Mouse (Mus musculus): Measurements from ENCODE around the gene Tyw1. TPM values are rescaled to one million over a fixed set of nuclear protein-coding genes. Genes with fewer than 3 reads are reported as not detected.
A peak's percentile ranks its signal among the peaks of the same experiment; 100 is the strongest.

Gene Tyw1
- polyA plus RNA-seq, 1 experiment: 14.6 TPM

DNA sequence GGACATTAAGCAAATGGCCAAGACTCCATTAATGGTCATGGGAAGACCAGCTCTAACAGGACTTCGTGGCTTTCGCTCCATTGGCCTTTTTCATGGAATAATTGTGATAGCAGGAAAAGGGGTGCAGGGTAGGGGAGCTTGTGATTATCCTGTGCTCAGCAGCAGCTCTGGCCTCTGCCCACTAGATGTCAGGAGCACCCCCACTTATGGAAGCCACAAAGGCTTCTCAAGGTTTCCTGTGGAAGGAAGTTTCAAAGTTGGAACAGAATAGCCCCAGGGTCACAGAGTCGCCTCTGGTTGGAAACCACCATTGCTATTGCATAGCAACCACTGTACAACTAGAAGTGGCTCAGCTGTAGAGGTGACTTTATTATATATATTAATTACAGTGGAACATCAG is 65.1 kb downstream of the Tyw1 start:
- Histone ChIP-seq H3K4me1 (ENCODE audit: control insufficient read depth, insufficient read depth, low read length) (peaks cover 3% of the 10 kb centered on the region; the same call in 1 of the 2 replicates), H3K4me3 (ENCODE audit: insufficient read depth, low read length) (no peak overlapping the region), H3K27ac (ENCODE audit: insufficient read depth, low read length) (no peak overlapping the region)
- TF ChIP-seq POLR2A (IDR thresholded peaks at IDR 0.05; ENCODE audit: extremely low read depth, insufficient read depth, low read length): no peak
- peak; percentile 51 for TF ChIP-seq CTCF (IDR thresholded peaks at IDR 0.05; ENCODE audit: extremely low read depth, insufficient read depth, low read length)

DNA sequence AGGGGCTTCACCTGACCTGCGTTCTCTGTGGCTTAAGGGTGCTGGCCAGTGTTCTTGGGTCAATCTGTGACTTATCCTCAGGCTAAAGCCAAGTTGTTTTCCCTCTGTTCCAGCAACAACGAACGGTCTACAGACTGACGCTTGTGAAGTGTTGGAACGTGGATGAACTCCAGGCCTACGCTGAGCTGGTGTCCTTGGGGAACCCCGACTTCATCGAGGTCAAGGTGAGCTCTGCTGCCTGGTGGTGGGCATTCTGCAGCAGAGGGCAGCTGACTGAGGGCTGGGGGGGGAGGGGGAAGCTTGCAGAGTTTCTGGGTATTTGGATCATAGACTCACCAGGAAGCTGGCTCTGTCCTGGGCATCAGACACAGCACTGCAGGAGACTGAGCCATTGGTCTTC is 70.1 kb downstream of the Tyw1 start:
- peaks cover 3% of the 10 kb centered on the region; the same call in 1 of the 2 replicates for H3K4me1 ChIP-seq (ENCODE audit: control insufficient read depth, insufficient read depth, low read length)
- no peak overlapping the region for H3K27ac ChIP-seq (ENCODE audit: insufficient read depth, low read length)
- no peak overlapping the region for H3K4me3 ChIP-seq (ENCODE audit: insufficient read depth, low read length)
- TF ChIP-seq CTCF (IDR thresholded peaks at IDR 0.05; ENCODE audit: extremely low read depth, insufficient read depth, low read length) (no peak), POLR2A (IDR thresholded peaks at IDR 0.05; ENCODE audit: extremely low read depth, insufficient read depth, low read length) (no peak)

DNA sequence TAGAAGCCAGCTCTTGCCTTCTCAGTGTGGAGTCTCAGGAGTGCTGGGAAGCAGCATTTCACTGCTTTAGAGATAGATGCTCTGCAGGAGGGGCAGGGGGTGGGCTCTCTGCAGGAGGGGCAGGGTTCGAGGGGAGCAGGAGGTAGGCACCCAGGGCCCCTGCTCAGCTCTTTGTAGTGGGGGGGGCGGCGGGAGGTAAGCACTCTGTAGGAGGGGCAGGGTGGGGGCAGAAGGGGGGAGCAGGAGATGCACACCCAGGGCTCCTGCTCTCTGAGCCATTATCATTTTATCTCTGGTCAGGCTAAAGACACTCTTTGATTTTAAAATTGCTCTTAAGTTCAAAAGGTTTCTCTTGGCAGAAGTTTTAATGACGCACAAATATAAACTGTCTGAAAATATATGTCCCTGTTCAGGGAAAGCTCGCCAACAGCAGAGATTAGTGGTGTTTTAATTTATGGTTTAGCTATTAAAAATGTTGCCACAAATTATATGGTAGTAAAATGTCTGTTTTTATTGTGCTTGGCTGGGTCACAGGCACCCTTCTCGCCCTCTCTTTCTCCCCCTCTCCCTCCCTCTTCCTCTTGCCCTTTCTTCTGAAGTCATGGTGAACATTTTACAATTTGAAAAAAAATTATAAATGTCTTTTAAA is 72.3 kb downstream of the Tyw1 start:
- H3K27ac ChIP-seq (ENCODE audit: insufficient read depth, low read length): no peak overlapping the region
- no peaks in the 10 kb centered on the region for H3K4me1 ChIP-seq (ENCODE audit: control insufficient read depth, insufficient read depth, low read length)
- no peak for TF ChIP-seq CTCF (IDR thresholded peaks at IDR 0.05; ENCODE audit: extremely low read depth, insufficient read depth, low read length)
- H3K4me3 ChIP-seq (ENCODE audit: insufficient read depth, low read length): no peak overlapping the region

DNA sequence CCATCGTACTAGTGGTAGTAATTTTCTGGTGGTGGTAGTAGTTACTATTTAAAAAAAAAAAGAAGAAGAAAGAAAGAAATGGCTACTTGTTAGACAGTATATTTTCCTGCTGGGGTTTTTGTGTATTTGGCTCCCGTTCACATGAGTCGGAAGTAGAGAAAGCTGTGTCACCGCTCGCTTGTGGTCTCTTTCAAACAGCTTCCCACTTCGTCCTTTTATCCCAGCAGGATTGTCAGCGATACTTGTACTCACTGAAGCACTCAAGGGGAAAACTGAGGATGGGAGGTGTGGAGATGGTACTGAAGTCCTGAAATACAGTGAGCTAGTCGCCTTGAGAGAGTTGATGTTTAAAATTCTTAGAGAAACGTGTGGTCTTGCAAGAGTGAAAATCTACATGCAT is 72.9 kb downstream of the Tyw1 start:
- Histone ChIP-seq H3K27ac (ENCODE audit: insufficient read depth, low read length) (no peak overlapping the region), H3K4me1 (ENCODE audit: control insufficient read depth, insufficient read depth, low read length) (no peaks in the 10 kb centered on the region), H3K4me3 (ENCODE audit: insufficient read depth, low read length) (no peak overlapping the region)
- TF ChIP-seq POLR2A (IDR thresholded peaks at IDR 0.05; ENCODE audit: extremely low read depth, insufficient read depth, low read length) (no peak), CTCF (IDR thresholded peaks at IDR 0.05; ENCODE audit: extremely low read depth, insufficient read depth, low read length) (no peak)

DNA sequence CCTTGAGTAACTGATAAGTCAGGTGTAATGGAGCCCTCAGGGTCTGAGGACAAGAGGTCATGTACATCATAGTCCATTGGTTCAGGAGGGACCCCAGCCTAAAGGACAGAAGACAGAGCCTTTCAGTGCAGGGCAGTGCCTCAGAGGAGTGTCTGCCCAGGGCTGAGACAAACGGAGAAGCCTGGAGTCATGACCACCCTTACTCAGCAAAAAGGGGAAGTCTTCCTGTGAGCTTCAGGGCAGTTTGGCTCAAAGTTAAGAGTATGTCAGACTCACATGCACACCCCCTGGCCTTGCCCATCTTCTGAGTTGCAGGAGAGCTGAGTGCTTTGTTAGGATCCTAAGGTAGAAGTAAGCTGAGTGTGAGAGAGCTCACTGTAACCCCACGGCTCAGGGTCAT is 74.5 kb downstream of the Tyw1 start:
- H3K4me3 ChIP-seq (ENCODE audit: insufficient read depth, low read length): no peak overlapping the region
- no peak overlapping the region for H3K27ac ChIP-seq (ENCODE audit: insufficient read depth, low read length)
- no peaks in the 10 kb centered on the region for H3K4me1 ChIP-seq (ENCODE audit: control insufficient read depth, insufficient read depth, low read length)
- TF ChIP-seq POLR2A (IDR thresholded peaks at IDR 0.05; ENCODE audit: extremely low read depth, insufficient read depth, low read length) (no peak), CTCF (IDR thresholded peaks at IDR 0.05; ENCODE audit: extremely low read depth, insufficient read depth, low read length) (no peak)

DNA sequence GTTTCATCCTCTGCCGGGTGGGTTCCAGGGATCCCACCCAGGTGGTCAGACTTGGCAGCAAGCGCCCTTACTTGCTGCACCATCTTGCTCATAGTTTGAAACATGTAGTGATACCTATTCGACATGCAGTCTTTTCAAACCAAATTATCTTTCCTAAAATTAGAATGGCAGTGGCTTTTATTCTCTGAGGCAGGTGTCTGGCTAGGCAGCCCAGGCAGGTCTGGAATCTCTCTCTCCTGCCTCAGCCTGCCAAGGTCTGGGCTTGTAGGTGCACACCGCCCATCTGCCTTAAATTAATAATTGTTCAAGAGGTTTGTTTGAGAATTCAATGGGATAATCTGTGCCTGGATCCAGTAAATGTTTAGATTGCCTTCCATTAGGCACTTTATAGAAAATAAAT is 75.4 kb downstream of the Tyw1 start:
- Histone ChIP-seq H3K4me1 (ENCODE audit: control insufficient read depth, insufficient read depth, low read length) (no peaks in the 10 kb centered on the region), H3K27ac (ENCODE audit: insufficient read depth, low read length) (no peak overlapping the region), H3K4me3 (ENCODE audit: insufficient read depth, low read length) (no peak overlapping the region)
- TF ChIP-seq CTCF (IDR thresholded peaks at IDR 0.05; ENCODE audit: extremely low read depth, insufficient read depth, low read length): no peak
- TF ChIP-seq POLR2A (IDR thresholded peaks at IDR 0.05; ENCODE audit: extremely low read depth, insufficient read depth, low read length): no peak

DNA sequence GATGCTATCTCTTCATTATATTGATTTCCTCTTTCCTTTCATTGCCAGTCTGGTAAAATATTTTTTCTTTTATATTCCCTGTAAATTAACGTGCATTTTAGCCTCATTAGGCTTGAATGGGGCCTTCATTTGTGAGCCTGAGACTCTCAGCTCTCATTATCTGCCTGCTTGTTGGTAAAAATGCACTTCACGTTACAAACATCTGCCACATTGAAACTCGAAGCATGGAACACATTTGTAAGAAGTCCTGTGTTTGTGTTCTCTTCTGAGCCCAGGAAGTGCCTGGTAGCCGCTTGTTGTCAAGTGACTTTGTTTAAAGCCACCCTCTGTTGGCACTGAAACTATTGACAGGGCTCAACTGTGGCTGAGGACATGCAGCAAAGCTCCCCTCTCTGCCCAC is 75.8 kb downstream of the Tyw1 start:
- H3K4me1 ChIP-seq (ENCODE audit: control insufficient read depth, insufficient read depth, low read length): no peaks in the 10 kb centered on the region
- no peak for TF ChIP-seq CTCF (IDR thresholded peaks at IDR 0.05; ENCODE audit: extremely low read depth, insufficient read depth, low read length)
- no peak for TF ChIP-seq POLR2A (IDR thresholded peaks at IDR 0.05; ENCODE audit: extremely low read depth, insufficient read depth, low read length)
- H3K4me3 ChIP-seq (ENCODE audit: insufficient read depth, low read length): no peak overlapping the region
- no peak overlapping the region for H3K27ac ChIP-seq (ENCODE audit: insufficient read depth, low read length)

DNA sequence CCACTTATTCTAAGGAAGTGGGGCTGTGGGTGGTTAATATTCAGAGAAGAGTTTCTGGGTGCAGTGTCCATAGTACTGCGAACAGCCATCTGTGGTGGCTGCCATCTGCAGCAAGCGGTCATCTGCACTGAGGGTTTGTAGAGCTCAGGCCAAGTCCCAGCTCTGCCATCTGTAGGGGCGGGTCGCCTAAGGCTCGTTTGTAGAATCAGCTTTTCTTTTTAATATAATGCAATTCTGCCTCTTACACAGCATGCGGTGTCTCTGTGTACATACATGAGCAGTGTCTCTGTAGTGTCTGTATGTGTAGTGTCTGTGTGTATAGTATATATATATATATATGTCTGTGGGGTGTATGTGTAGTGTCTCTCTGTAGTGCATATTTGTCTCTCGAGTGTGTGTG is 78.1 kb downstream of the Tyw1 start:
- H3K4me1 ChIP-seq (ENCODE audit: control insufficient read depth, insufficient read depth, low read length): no peaks in the 10 kb centered on the region
- no peak for TF ChIP-seq POLR2A (IDR thresholded peaks at IDR 0.05; ENCODE audit: extremely low read depth, insufficient read depth, low read length)
- no peak for TF ChIP-seq CTCF (IDR thresholded peaks at IDR 0.05; ENCODE audit: extremely low read depth, insufficient read depth, low read length)
- no peak overlapping the region for H3K27ac ChIP-seq (ENCODE audit: insufficient read depth, low read length)
- no peak overlapping the region for H3K4me3 ChIP-seq (ENCODE audit: insufficient read depth, low read length)

DNA sequence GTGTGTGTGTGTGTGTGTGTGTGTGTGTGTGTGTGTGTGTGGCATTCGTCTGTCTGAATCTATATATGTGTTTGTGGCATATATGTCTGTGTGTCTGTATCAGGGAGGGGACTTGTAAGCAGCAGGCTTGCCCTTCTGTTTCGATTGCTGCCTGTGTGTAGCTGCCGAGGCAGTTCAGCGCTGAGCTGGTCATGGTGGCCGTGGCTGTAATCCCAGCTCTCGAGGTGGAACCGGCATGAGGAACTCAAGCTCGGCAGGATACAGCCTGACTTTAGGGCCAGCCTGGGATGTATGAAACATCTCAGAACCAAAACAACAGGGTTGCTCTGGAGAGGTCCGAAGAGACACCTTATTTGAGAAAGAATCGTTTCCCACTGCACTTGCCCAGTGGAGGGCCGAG is 78.6 kb downstream of the Tyw1 start:
- Histone ChIP-seq H3K4me3 (ENCODE audit: insufficient read depth, low read length) (no peak overlapping the region), H3K4me1 (ENCODE audit: control insufficient read depth, insufficient read depth, low read length) (no peaks in the 10 kb centered on the region), H3K27ac (ENCODE audit: insufficient read depth, low read length) (no peak overlapping the region)
- TF ChIP-seq POLR2A (IDR thresholded peaks at IDR 0.05; ENCODE audit: extremely low read depth, insufficient read depth, low read length): no peak
- no peak for TF ChIP-seq CTCF (IDR thresholded peaks at IDR 0.05; ENCODE audit: extremely low read depth, insufficient read depth, low read length)

DNA sequence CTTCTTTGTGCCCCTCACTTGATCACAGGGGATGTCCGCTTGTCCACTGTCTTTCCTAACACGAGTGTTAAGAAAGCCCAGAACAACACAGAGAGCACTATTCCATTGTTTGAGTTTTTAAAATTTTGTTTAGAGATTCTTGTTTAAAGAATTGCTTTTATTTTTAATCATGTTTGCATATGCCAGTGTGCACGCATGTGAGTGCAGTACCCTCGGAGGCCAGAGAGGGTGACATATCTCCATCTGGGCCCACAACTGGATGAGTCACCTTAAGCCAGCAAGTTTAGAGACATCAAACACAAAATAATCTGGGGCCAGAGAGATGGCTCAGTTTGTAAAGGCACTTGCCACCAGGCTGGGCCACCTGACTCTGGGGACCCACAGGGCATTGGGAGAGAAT is 80.0 kb downstream of the Tyw1 start:
- Histone ChIP-seq H3K27ac (ENCODE audit: insufficient read depth, low read length) (no peak overlapping the region), H3K4me1 (ENCODE audit: control insufficient read depth, insufficient read depth, low read length) (no peaks in the 10 kb centered on the region), H3K4me3 (ENCODE audit: insufficient read depth, low read length) (no peak overlapping the region)
- TF ChIP-seq POLR2A (IDR thresholded peaks at IDR 0.05; ENCODE audit: extremely low read depth, insufficient read depth, low read length): no peak
- no peak for TF ChIP-seq CTCF (IDR thresholded peaks at IDR 0.05; ENCODE audit: extremely low read depth, insufficient read depth, low read length)

Data from cortical plate, adult 2 months (tissue).